Mouse (Mus musculus) MEL (cell line): ENCODE results near the gene Nubp2.

Experiments used
- CHD1 ChIP-seq: IDR thresholded peaks from 2 replicates; pipeline ENCODE4 v1.6.1; 2012; ENCODE audit warnings: low read depth, mild to moderate bottlenecking, inconsistent platforms, low read length, improper control_type of control experiment
- CTCF ChIP-seq, 3 experiments: IDR thresholded peaks in 2 of 3; conservative IDR thresholded peaks in 1 of 3; 2 replicates each; pipeline ENCODE4 v1.5.1; 2011 to 2012; ENCODE audit warnings: low read length in 3 of 3, low read depth in 2 of 3, mild to moderate bottlenecking in 2 of 3, improper control_type of control experiment in 1 of 3, inconsistent platforms in 1 of 3, mixed read lengths in 1 of 3, moderate library complexity in 1 of 3; ENCODE audit not compliant: control insufficient read depth in 1 of 3, insufficient read depth in 1 of 3, poor library complexity in 1 of 3, severe bottlenecking in 1 of 3
- ELF1 ChIP-seq: IDR thresholded peaks from 2 replicates; pipeline ENCODE4 v1.6.1; 2014; ENCODE audit warnings: low read depth, mild to moderate bottlenecking, inconsistent platforms, low read length, improper control_type of control experiment, moderate library complexity
- EP300 ChIP-seq, 2 experiments: IDR thresholded peaks; 2 replicates each; pipeline ENCODE4 v1.6.1; 2011; ENCODE audit warnings: improper control_type of control experiment in 2 of 2, low read length in 2 of 2, low read depth in 1 of 2, mild to moderate bottlenecking in 1 of 2
- GATA1 ChIP-seq: IDR thresholded peaks from 2 replicates; pipeline ENCODE4 v1.6.1; 2011; ENCODE audit warnings: low read depth, low read length, improper control_type of control experiment
- HCFC1 ChIP-seq: IDR thresholded peaks from 2 replicates; pipeline ENCODE4 v1.6.1; 2012; ENCODE audit warnings: low read depth, mild to moderate bottlenecking, inconsistent platforms, low read length, improper control_type of control experiment, moderate library complexity
- MEF2A ChIP-seq: IDR thresholded peaks from 2 replicates; pipeline ENCODE4 v1.6.1; 2014; ENCODE audit warnings: low read depth, mild to moderate bottlenecking, inconsistent platforms, low read length, improper control_type of control experiment; ENCODE audit not compliant: poor library complexity, insufficient replicate concordance, severe bottlenecking; ENCODE audit errors: extremely low read depth
- MXI1 ChIP-seq: IDR thresholded peaks from 2 replicates; pipeline ENCODE4 v1.6.1; 2011; ENCODE audit warnings: mild to moderate bottlenecking, low read depth, low read length, improper control_type of control experiment
- MYC ChIP-seq: IDR thresholded peaks from 2 replicates; pipeline ENCODE4 v1.6.1; 2011; ENCODE audit warnings: low read depth, mild to moderate bottlenecking, low read length, improper control_type of control experiment, moderate library complexity
- TAL1 ChIP-seq: IDR thresholded peaks from 2 replicates; pipeline ENCODE4 v1.6.1; 2012; ENCODE audit warnings: mild to moderate bottlenecking, inconsistent platforms, low read length, moderate library complexity, mixed read lengths
- TCF12 ChIP-seq: IDR thresholded peaks from 2 replicates; pipeline ENCODE4 v1.6.1; 2014; ENCODE audit warnings: low read depth, mild to moderate bottlenecking, inconsistent platforms, low read length, improper control_type of control experiment, moderate library complexity
- USF1 ChIP-seq: IDR thresholded peaks from 2 replicates; pipeline ENCODE4 v1.6.1; 2014; ENCODE audit warnings: low read depth, mild to moderate bottlenecking, inconsistent platforms, low read length, improper control_type of control experiment, moderate library complexity
- USF2 ChIP-seq, 2 experiments: IDR thresholded peaks; 2 replicates each; pipeline ENCODE4 v1.6.1; 2011 to 2012; ENCODE audit warnings: improper control_type of control experiment in 2 of 2, low read length in 2 of 2, borderline replicate concordance in 1 of 2, inconsistent platforms in 1 of 2, low read depth in 1 of 2, mild to moderate bottlenecking in 1 of 2; ENCODE audit not compliant: insufficient read depth in 1 of 2

GRCm38 (mm10) chr17:24867914-24868313 is 18.2 kb downstream of the Nubp2 start:
- TF ChIP-seq TAL1 (no peak), ELF1 (no peak), MXI1 (no peak), USF1 (no peak), CHD1 (no peak), CTCF (IDR thresholded peaks at IDR 0.05 in 2 of 3, conservative IDR thresholded peaks at IDR 0.05 in 1 of 3; ENCODE audit: control insufficient read depth in 1 of 3, insufficient read depth in 1 of 3, low read depth in 2 of 3, low read length in 3 of 3, poor library complexity in 1 of 3, severe bottlenecking in 1 of 3) (no peak), EP300 (IDR thresholded peaks at IDR 0.05; ENCODE audit: low read depth in 1 of 2, low read length in 2 of 2) (no peak), HCFC1 (no peak), GATA1 (no peak), MYC (no peak), USF2 (IDR thresholded peaks at IDR 0.05; ENCODE audit: borderline replicate concordance in 1 of 2, insufficient read depth in 1 of 2, low read depth in 1 of 2, low read length in 2 of 2) (no peak), TCF12 (no peak), MEF2A (no peak)
